Mouse (Mus musculus): Measurements from ENCODE around the gene Prss27. TPM values are rescaled to one million over a fixed set of nuclear protein-coding genes. Genes with fewer than 3 reads are reported as not detected.

The Prss27 gene
- not detected in 2 replicates for polyA plus RNA-seq (2012)

DNA sequence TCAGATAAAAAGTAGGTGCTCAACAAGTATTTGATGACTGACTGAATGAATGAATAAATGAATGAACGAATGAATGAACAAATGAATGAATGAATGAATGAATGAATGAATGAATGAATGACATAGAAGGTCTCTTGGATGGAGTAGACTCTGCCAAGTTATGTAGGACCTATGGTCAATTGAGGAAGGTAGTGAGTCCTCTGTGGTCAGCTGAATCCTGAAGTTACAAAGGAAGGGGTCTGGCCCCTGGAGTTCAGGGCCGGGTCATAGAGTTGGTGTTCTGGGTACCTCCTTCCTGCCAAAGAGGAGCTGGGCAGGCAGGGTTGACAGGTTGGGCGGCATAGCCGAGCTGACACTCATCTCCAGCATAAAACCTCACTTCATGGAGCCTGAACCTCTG is at the start of gene Prss27:
Gene Prss27, plus strand, starts transcription at position 301 of the 400 bp plus-strand sequence.

GRCm38 (mm10) chr17:23997901-23998300 is 40.0 kb upstream of the Prss27 start, which contains the start of gene Prss22:
Prss22 (minus strand) TSS chr17:23998100.

GRCm38 (mm10) chr17:24072919-24073696 is 35.2 kb downstream of the Prss27 start, which contains the start of gene Kctd5:
Kctd5 (minus strand) TSS chr17:24073485.

Other genes starting within 250 kb of the Prss27 start
- 226 and 408 TPM in 2 replicates for gene Srrm2, start 247.6 kb upstream of the Prss27 start, polyA plus RNA-seq (2012)
- gene Elob, start 209.0 kb upstream of the Prss27 start, polyA plus RNA-seq (2012): 607 and 611 TPM in 2 replicates
- not detected in 2 replicates for gene Prss33, start 202.1 kb upstream of the Prss27 start, polyA plus RNA-seq (2012)
- not detected in 2 replicates for gene Prss32, start 194.3 kb upstream of the Prss27 start, polyA plus RNA-seq (2012)
- not detected in 2 replicates for gene Prss41, start 194.0 kb upstream of the Prss27 start, polyA plus RNA-seq (2012)
- not detected in 2 replicates for gene Prss21, start 170.1 kb upstream of the Prss27 start, polyA plus RNA-seq (2012)
- not detected in 2 replicates for gene Dcpp1, start 157.3 kb upstream of the Prss27 start, polyA plus RNA-seq (2012)
- gene Dcpp2, start 157.3 kb upstream of the Prss27 start, polyA plus RNA-seq (2012): not detected in 2 replicates
- gene Dcpp3, start 120.7 kb upstream of the Prss27 start, polyA plus RNA-seq (2012): not detected in 2 replicates
- gene Sbp, start 96.5 kb upstream of the Prss27 start, polyA plus RNA-seq (2012): not detected in 2 replicates
- not detected in 2 replicates for gene Sbpl, start 82.9 kb upstream of the Prss27 start, polyA plus RNA-seq (2012)
- 0.25 and 0.40 TPM in 2 replicates for gene Prss30, start 57.6 kb upstream of the Prss27 start, polyA plus RNA-seq (2012)
- 0.04 TPM in 1 of 2 replicates, not detected in the other for gene Prss22, start 40.0 kb upstream of the Prss27 start, polyA plus RNA-seq (2012)
- gene Kctd5, start 35.3 kb downstream of the Prss27 start, polyA plus RNA-seq (2012): 11.5 and 14.5 TPM in 2 replicates
- gene Pdpk1, start 112.8 kb downstream of the Prss27 start, polyA plus RNA-seq (2012): 31.7 and 42.0 TPM in 2 replicates
- gene Amdhd2, start 125.6 kb downstream of the Prss27 start, polyA plus RNA-seq (2012): 177 and 199 TPM in 2 replicates
- 505 and 717 TPM in 2 replicates for gene Atp6v0c, start 131.6 kb downstream of the Prss27 start, polyA plus RNA-seq (2012)
- gene Tbc1d24, start 167.4 kb downstream of the Prss27 start, polyA plus RNA-seq (2012): 1.9 and 4.0 TPM in 2 replicates
- 0.39 and 0.79 TPM in 2 replicates for gene Ntn3, start 171.4 kb downstream of the Prss27 start, polyA plus RNA-seq (2012)
- gene Tedc2, start 182.7 kb downstream of the Prss27 start, polyA plus RNA-seq (2012): 19.0 and 19.6 TPM in 2 replicates
- gene Ccnf, start 213.3 kb downstream of the Prss27 start, polyA plus RNA-seq (2012): 12.6 and 17.9 TPM in 2 replicates